Mouse (Mus musculus): Measurements from ENCODE around the gene Mki67.

DNA sequence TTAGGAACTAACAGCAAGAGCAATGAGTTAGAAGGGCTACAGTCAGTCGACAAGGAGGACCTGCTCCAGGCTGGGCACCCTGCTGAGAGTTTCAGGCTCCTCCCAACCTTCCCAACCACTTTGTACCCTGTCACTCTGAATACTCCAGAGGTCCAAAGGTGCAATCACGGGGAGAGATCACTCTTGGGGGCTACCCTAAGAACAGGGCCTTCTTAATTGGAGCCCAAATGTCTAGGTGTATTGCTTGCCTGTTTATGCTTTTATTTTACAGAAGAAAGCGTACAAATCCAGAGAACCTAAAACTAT is 20.4 kb upstream of the Mki67 start:
- TF ChIP-seq CTCF (IDR thresholded peaks at IDR 0.05; ENCODE audit: low read depth) (no peak), EP300 (IDR thresholded peaks at IDR 0.05; ENCODE audit: low read depth) (no peak)

All from heart, postnatal 0 days (tissue).